In the genomic region with DNA sequence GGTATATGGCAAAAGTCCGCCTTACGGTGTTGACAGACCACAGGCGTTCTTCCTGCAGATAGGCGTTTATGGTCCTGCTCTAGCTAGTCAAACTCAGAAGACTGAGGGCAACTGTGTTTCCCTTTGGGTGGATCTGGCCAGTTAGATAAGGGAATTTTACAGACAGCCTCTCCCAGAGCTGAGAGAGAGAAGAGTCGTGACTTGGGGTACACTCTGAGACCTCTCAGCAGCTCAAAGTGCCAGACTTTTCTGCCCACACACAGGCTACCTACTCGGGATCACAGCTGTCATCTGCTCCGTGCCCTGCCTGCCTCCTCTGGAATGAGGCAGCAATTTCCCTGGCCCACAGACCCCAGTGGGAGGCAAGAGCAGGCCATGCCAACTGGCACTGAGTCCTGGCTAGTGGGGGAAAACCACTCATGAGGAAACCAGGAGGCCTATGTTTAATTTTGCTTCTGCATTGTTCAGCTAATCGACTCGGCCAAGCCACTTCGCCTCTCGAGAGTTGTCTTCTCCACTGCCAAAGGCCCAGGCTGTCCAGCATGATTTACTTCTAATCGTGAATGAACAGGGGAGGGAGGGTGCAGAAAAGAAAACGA, we compare ENCODE assay signal across 8 mouse cellular contexts. TPM values are rescaled to one million over a fixed set of nuclear protein-coding genes. Genes with fewer than 3 reads are reported as not detected.
A peak's percentile ranks its signal among the peaks of the same experiment; 100 is the strongest.
DNase-seq lines count a peak whose midpoint lies in the region; ATAC-seq and TF ChIP-seq lines count a peak whose summit lies in the region.

No protein-coding gene starts in this region.

- H3K27ac ChIP-seq in forebrain, embryonic 14.5 days (ENCODE audit: low read depth, low read length) = no peak overlapping the region
- no peak overlapping the region for H3K27ac ChIP-seq in forebrain, embryonic 15.5 days (replicated peaks)
- peak overlapping the region; percentile 65 for H3K27ac ChIP-seq in heart, embryonic 11.5 days (ENCODE audit: low read depth, low read length)
- no peak overlapping the region for H3K27ac ChIP-seq in thymus, adult 2 months (ENCODE audit: control insufficient read depth, insufficient read depth, low read length)

- no peaks in the 10 kb centered on the region for H3K36me3 ChIP-seq in forebrain, embryonic 14.5 days (ENCODE audit: control insufficient read depth, insufficient read depth, low read length)
- H3K36me3 ChIP-seq in forebrain, embryonic 15.5 days = no peaks in the 10 kb centered on the region
- no peaks in the 10 kb centered on the region; the same call in 1 of the 2 replicates for H3K36me3 ChIP-seq in E14TG2a.4 (ENCODE audit: insufficient read depth, low read length)
- no peaks in the 10 kb centered on the region for H3K36me3 ChIP-seq in heart, embryonic 11.5 days (ENCODE audit: control insufficient read depth, insufficient read depth, low read length)
- H3K36me3 ChIP-seq in thymus, adult 2 months (ENCODE audit: control insufficient read depth, insufficient read depth, low read length) = no peaks in the 10 kb centered on the region

- TF ChIP-seq POLR2A in thymus, adult 2 months (IDR thresholded peaks at IDR 0.05; ENCODE audit: control insufficient read depth, extremely low read depth, insufficient read depth, low read length, poor library complexity) = no peak

- H3K4me2 ChIP-seq in forebrain, embryonic 14.5 days (ENCODE audit: low read length) = no peak overlapping the region
- no peak overlapping the region for H3K4me2 ChIP-seq in forebrain, embryonic 15.5 days (replicated peaks)
- H3K4me2 ChIP-seq in heart, embryonic 11.5 days = peak overlapping the region; percentile 20

- peak; percentile 54 for DNase-seq in forebrain, embryonic 14.5 days (ENCODE audit: low spot score)
- DNase-seq in cerebellum, adult 9-10 months = peak; percentile 48
- peak; percentile 30 for DNase-seq in layer of hippocampus, adult 9-11 months
- peak; percentile 10 for DNase-seq in ovary, postnatal 10 days (ENCODE audit: low spot score)
- no peak for DNase-seq in thymus, adult 2 months

- 0 out of 2 replicates have a peak, but pooled peaks cover 5% of the 10 kb centered on the region for H3K27me3 ChIP-seq in forebrain, embryonic 14.5 days (replicated peaks; ENCODE audit: control insufficient read depth, insufficient read depth, low read length)
- H3K27me3 ChIP-seq in forebrain, embryonic 15.5 days = peaks cover 8% of the 10 kb centered on the region; the same call in 1 of the 2 replicates
- no peaks in the 10 kb centered on the region for H3K27me3 ChIP-seq in E14TG2a.4 (ENCODE audit: insufficient read depth, low read length)
- no peaks in the 10 kb centered on the region for H3K27me3 ChIP-seq in heart, embryonic 11.5 days (ENCODE audit: control insufficient read depth, insufficient read depth, low read length)
- H3K27me3 ChIP-seq in thymus, adult 2 months (ENCODE audit: control insufficient read depth, insufficient read depth, low read length) = no peaks in the 10 kb centered on the region

- no peak overlapping the region for H3K4me3 ChIP-seq in forebrain, embryonic 14.5 days (ENCODE audit: low read depth, low read length)
- no peak overlapping the region for H3K4me3 ChIP-seq in forebrain, embryonic 15.5 days
- H3K4me3 ChIP-seq in E14TG2a.4 (replicated peaks; ENCODE audit: low read length) = peak overlapping the region; percentile 63
- no peak overlapping the region for H3K4me3 ChIP-seq in heart, embryonic 11.5 days (ENCODE audit: low read depth, low read length)
- H3K4me3 ChIP-seq in thymus, adult 2 months (ENCODE audit: control insufficient read depth, insufficient read depth, low read length) = no peak overlapping the region

- peaks cover 13% of the 10 kb centered on the region for H3K4me1 ChIP-seq in forebrain, embryonic 14.5 days (ENCODE audit: control insufficient read depth, insufficient read depth, low read length)
- H3K4me1 ChIP-seq in forebrain, embryonic 15.5 days = peaks cover 18% of the 10 kb centered on the region
- H3K4me1 ChIP-seq in E14TG2a.4 (replicated peaks; ENCODE audit: low read depth, low read length) = peaks cover 61% of the 10 kb centered on the region
- H3K4me1 ChIP-seq in heart, embryonic 11.5 days (ENCODE audit: control insufficient read depth, insufficient read depth, low read length) = peaks cover 34% of the 10 kb centered on the region
- no peaks in the 10 kb centered on the region for H3K4me1 ChIP-seq in thymus, adult 2 months (replicated peaks; ENCODE audit: control insufficient read depth, insufficient read depth, low read length)

- WGBS in forebrain, embryonic 14.5 days = 48% methylated on average over 13 of the region's 13 CpGs
- 49% methylated on average over 13 of the region's 13 CpGs for WGBS in forebrain, embryonic 15.5 days
- 34% methylated on average over 13 of the region's 13 CpGs for WGBS in heart, embryonic 11.5 days (ENCODE audit: insufficient replicate concordance)
- WGBS in thymus, adult 2 months = 69% methylated on average over 13 of the region's 13 CpGs

- no peak overlapping the region for H3K9ac ChIP-seq in forebrain, embryonic 14.5 days (ENCODE audit: low read length)
- no peak overlapping the region for H3K9ac ChIP-seq in forebrain, embryonic 15.5 days (replicated peaks)
- H3K9ac ChIP-seq in heart, embryonic 11.5 days (ENCODE audit: low read depth, low read length) = no peak overlapping the region

- no peaks in the 10 kb centered on the region for H3K9me3 ChIP-seq in forebrain, embryonic 14.5 days (replicated peaks; ENCODE audit: control insufficient read depth, low read length)
- H3K9me3 ChIP-seq in forebrain, embryonic 15.5 days = no peaks in the 10 kb centered on the region
- peaks cover 10% of the 10 kb centered on the region for H3K9me3 ChIP-seq in E14TG2a.4 (ENCODE audit: low read length)
- H3K9me3 ChIP-seq in heart, embryonic 11.5 days (replicated peaks; ENCODE audit: control insufficient read depth, low read length) = no peaks in the 10 kb centered on the region

- TF ChIP-seq CTCF in E14TG2a.4 (conservative IDR thresholded peaks at IDR 0.05; ENCODE audit: low read length) = no peak
- no peak for TF ChIP-seq CTCF in thymus, adult 2 months (IDR thresholded peaks at IDR 0.05; ENCODE audit: borderline replicate concordance, control insufficient read depth, extremely low read depth, insufficient read depth, low read length, poor library complexity)

- ATAC-seq in forebrain, embryonic 14.5 days = no peak
- ATAC-seq in forebrain, embryonic 15.5 days (replicated peaks) = no peak
- 0 out of 2 replicates have a peak, but pooled peaks have one; percentile 47 for ATAC-seq in heart, embryonic 11.5 days (replicated peaks; ENCODE audit: insufficient number of reproducible peaks, low FRiP score, low TSS enrichment)

RNA-seq across cellular contexts. Expression of a gene that starts 31.3 kb away (rescaled TPM):
- polyA plus RNA-seq in forebrain, embryonic 14.5 days (2014; fragmentation: Nextera tagmentation; extraction: Ambion mirVana) = 85.3 and 96.7 TPM in 2 replicates
- 89.5 and 89.7 TPM in 2 replicates for polyA plus RNA-seq in forebrain, embryonic 15.5 days (2015; fragmentation: Nextera tagmentation; extraction: Ambion mirVana)
- 426 and 446 TPM in 2 replicates for polyA plus RNA-seq in heart, embryonic 11.5 days (2014; fragmentation: Nextera tagmentation; extraction: Ambion mirVana)
- 42.2 and 42.5 TPM in 2 replicates for polyA plus RNA-seq in thymus, adult 2 months (2012; rRNA removed)
